Mouse (Mus musculus) T-helper 2 cell (primary cell): ENCODE measurements around the gene Zfp61.
"Not testable (repeated sequence)": the region's sequence is repeated elsewhere in the genome, so short reads cannot be mapped to it uniquely, and the experiment has no call there.

ENCODE experiments used
- in situ Hi-C: fragments of 300-600 bp; cut with MboI, MseI; formaldehyde crosslinking; loops from one replicate; pipeline ENCODE4 v1.15.1; 2025; ENCODE audit warnings: high pct_unique_total_duplicates

Gene Zfp61

DNA sequence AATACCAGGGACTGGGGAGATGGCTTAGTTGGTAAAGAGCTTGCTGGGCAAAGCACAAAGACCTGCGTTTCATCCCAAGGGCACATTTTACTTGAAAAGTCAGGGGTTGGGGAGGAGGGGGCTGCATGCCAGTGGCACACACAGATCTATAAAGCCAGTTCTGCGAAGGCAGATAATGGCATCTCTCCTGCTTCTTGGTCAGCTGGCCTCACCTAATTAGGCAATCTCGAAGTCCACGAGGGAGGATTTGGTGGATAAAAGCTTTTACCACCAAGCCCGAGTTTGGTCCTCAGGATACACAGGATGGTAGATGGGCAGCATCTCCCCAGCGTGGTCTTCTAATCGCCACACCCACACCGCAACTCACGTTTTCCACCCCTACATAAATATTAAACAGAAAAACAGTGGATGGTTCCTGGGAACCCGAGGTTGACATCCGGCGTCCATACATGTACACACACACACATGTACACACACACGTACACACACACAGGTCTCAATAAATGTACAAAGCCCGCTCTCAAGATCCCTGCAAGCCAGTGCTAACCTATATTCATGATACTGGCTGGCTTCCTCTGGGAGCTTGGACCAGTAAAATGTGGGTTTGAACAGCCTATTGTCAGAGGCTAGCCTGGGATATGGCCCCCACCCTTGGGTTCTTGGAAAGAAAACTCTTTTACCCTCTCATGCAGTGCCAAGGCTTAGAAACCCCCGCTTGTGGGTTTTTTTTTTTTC, 3.5 kb downstream of the Zfp61 start:
- in situ Hi-C loops = loop anchor here (10.0 kb wide), 1 partner anchor 333 kb away; no protein-coding TSS in a partner anchor

- in situ Hi-C loops = loop anchor here (10.0 kb wide), 1 partner anchor 332 kb away; no protein-coding TSS in a partner anchor
Measured at GRCm38 (mm10) chr7:24296386-24296785, 4.6 kb downstream of the Zfp61 start.

DNA sequence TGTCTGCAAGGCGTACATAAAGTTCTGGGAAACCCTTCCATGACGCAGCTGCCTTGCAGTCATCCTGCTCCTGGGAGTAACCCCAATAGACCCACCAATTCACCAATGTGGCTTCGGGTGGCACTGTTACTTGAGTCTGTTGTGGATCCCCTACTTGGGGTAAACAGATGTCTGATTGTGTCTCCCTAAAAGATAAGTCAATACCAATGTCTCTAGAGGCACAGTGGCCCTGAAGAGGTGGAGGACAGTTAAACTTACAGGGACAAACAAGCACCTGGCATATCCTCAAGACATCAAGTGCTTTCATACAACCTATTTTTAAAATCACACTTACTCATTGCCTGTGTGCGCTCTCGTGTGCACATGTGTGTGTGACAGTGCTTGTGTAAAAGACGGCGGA, 5.7 kb downstream of the Zfp61 start:
- in situ Hi-C loops = loop anchor here (10.0 kb wide), 1 partner anchor 331 kb away; no protein-coding TSS in a partner anchor

DNA sequence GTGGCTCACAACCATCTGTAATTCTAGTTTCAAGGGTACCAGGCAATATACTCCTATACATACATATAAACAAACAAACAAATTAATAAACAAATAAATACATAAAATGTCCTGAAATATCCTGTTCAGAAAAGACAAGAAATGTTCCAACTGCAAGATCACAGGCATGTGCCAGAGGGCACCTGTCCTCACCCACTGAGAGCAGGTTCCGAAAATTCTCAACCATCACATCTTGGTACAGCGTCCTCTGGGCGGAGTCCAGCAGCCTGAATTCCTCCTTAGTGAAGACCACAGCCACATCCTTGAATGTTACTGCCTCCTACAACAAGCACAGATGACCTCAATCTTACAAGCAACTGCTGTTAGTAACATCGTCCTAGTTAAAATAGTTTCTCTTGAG, 6.3 kb downstream of the Zfp61 start:
- in situ Hi-C loops = loop anchor here (10.0 kb wide), 1 partner anchor 330 kb away; no protein-coding TSS in a partner anchor

- in situ Hi-C loops = loop anchor here (10.0 kb wide), 1 partner anchor 328 kb away; no protein-coding TSS in a partner anchor
Measured at GRCm38 (mm10) chr7:24293061-24293851, 7.8 kb downstream of the Zfp61 start.

DNA sequence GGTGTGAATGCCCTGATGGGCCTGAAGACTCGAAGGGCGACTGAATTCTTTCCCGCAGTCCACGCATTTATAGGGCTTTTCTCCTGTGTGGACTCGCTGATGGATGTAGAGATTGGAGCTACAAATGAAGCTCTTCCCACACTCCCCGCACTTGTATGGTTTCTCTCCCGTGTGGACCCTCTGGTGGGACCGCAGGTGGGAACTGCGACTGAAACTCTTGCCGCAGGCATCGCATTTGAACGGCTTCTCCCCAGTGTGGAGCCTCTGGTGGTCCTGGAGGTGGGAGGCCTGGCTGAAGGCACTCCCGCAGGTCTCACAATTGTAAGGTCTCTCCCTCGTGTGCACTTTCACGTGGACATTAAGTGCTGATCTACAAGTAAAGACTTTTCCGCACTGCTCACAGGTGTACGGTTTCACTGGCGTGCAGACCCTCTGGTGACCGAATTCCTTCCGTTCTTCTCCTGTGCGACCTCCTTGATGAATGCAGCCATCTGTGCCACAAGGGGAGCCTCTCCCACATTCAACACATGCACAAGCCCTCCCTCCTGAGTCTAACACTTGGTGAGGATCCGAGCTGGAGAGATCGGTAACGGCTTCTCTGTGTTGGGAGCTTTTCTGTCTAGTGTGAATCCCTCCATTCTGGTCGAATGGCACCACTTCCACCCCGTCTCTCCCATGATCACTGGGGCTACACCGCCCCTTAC, 9.5 kb downstream of the Zfp61 start:
- in situ Hi-C loops = loop anchor here (10.0 kb wide), 1 partner anchor 327 kb away; no protein-coding TSS in a partner anchor

DNA sequence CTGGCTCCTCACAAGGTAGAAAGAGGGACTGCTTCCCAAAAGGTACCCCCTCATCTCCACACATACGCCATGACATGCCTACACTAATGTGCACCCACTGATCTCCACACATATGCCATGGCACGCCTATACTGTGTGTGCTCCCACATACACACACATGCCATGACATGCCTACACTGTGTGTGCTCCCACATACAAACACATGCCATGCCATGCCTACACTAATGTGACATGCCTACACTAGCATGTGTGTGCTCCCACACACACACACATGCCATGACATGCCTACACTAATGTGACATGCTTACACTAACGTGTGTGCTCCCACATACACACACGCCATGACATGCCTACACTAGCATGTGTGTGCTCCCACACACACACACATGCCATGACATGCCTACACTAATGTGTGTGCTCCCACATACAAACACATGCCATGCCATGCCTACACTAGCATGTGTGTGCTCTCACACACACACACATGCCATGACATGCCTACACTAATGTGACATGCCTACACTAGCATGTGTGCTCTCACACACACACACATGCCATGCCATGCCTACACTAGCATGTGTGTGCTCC, 10.8 kb downstream of the Zfp61 start:
- in situ Hi-C loops = loop anchor here (10.0 kb wide), 1 partner anchor 325 kb away; no protein-coding TSS in a partner anchor

DNA sequence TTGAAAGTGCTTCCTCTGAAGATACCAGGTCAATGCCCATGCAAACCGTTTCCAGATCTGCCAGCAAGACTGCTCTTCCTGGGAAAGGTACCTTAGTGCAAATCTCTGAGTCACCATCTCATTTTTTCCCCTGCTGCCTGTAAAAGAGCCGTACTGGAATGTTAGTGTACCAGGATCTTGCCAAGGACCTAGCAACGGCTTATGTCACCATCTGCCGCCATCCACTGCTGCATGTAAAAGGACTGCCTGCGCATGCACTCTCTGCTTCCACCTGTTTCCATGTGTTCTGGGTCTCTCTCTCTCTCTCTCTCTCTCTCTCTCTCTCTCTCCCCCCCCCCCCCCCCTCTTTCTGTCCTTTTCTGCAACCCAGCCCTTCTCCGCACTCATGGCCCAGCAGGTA, 12.5 kb downstream of the Zfp61 start:
- in situ Hi-C loops = loop anchor here (10.0 kb wide), 1 partner anchor 134 kb away; no protein-coding TSS in a partner anchor

DNA sequence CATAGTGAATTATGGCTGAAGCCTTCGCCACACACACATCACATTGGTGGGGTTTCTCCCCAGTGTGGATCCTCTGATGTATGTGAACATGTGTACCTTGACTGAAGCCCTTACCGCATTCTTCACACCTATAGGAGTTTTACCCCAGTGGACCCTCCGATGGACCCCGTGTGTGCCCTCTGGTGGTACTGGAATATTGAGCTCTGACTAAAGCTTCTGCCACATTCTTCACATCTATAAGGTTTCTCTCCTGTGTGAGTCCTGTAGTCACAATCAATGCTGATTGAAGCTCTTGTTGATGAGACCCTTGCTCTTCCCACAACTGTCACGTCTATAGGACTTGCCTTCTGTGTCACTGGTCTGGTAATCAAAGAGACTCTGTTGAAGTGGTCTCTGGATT, 13.4 kb downstream of the Zfp61 start:
- in situ Hi-C loops = loop anchor here (10.0 kb wide), 1 partner anchor 133 kb away; no protein-coding TSS in a partner anchor

GRCm38 (mm10) chr7:24286916-24287315, 14.1 kb downstream of the Zfp61 start:
- in situ Hi-C loops = loop anchor here (10.0 kb wide), 1 partner anchor 132 kb away; no protein-coding TSS in a partner anchor

DNA sequence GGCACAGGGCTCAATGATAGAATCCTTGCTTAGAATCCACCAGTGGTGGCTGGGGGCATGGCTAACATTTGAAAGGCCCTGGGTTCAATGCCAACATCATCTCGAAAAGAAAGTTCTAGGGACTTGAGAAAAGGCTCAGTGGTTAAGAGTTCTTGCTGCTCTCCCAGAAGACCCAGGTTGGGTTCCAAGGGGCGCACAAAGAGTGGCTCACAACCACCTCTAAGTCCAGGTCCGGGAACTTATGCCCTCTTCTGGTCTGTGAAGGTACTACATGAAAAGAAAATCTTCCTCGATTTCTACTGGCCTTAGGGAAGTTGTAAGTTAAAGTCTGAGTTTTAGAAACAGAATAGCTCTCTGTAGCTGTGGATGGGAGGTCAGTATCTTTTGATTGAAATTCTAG, 14.9 kb downstream of the Zfp61 start:
- in situ Hi-C loops = loop anchor here (10.0 kb wide), 1 partner anchor 131 kb away; no protein-coding TSS in a partner anchor

DNA sequence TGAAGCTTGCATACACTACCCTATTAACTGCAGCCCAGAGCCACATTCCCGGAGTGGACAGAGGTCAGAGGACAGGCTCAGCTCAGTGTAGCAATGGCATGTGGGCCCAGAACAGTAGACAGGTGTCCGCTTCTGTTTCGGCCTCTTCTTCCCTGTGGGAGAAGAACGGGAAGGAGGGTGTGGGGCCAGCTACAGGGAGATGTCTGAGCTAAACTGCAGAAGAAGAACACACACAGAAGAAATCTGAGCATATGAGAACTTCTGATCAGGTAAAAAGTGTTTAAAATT, 20.2 kb downstream of the Zfp61 start:
- in situ Hi-C loops = loop anchor here (10.0 kb wide), 1 partner anchor 126 kb away; no protein-coding TSS in a partner anchor

DNA sequence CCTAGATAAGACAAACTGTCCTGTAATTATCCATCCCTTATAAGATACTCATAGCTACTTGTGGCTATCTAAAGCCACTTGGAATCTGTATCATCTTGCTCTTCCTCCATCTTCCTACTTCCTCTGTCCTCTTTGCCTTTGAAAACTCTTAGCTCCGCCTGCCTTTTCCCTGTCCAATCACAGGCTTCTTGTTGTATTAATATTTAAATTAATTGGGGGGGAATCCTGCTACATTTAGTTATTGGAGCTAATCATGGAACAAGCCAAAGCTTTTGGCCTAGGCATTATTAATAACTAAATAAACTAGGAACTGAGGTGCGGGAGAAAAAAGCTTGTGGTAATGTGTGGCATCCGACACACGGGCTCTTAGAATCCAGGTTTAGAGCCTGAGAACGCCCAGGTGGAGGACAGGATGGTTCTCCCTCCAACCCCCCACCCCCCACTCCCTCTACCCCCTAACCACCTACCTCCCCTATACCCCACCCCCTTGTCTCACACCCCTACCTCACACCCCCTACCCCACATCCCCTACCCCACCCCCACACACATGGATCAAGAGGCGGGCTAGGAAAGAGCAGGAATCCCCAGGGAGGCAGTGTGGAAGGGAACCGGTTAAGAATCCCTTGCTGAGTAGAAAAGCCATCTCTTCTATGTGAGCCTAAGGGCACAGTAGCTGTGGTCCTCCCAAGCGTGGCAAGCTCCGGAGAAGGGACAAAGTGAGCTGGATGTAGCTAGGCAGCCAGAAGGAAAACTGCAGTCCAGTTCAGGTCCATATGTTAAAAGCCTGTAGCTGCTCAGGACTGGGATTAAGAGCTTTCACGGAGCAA, 20.8 kb downstream of the Zfp61 start:
- in situ Hi-C loops = loop anchor here (10.0 kb wide), 1 partner anchor 125 kb away; no protein-coding TSS in a partner anchor

- in situ Hi-C loops = not testable (repeated sequence)
Measured at GRCm38 (mm10) chr7:24278771-24279170, 22.3 kb downstream of the Zfp61 start.

GRCm38 (mm10) chr7:24274456-24274855, 26.6 kb downstream of the Zfp61 start:
- in situ Hi-C loops = no loop called here

- in situ Hi-C loops = no loop called here
Measured at GRCm38 (mm10) chr7:24271191-24271590, 29.8 kb downstream of the Zfp61 start.

DNA sequence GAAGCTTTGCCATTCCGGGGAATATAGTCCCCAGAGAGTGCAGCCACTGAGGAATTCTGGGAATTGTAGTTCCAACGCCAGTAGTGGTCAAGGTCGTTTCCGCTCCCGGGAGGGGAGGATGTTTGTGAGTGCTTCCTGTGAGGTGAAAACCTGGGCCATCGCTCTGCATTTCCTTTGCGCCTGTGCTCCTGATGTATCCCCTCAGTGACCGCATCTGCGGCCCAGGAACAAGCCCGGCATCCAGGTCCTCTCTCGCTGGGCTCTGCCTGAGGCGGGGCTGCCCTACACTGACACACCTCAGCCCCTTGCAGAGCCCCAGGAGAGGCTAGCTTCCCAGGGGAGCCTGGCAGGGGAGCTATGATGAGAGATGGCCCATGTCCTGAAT, 30.8 kb downstream of the Zfp61 start, which contains the start of gene Zfp93:
Zfp93 (plus strand) TSS at position 133 of the 385 bp plus-strand sequence.
- in situ Hi-C loops = no loop called here

GRCm38 (mm10) chr7:24269667-24270287, 31.3 kb downstream of the Zfp61 start:
- in situ Hi-C loops = no loop called here

DNA sequence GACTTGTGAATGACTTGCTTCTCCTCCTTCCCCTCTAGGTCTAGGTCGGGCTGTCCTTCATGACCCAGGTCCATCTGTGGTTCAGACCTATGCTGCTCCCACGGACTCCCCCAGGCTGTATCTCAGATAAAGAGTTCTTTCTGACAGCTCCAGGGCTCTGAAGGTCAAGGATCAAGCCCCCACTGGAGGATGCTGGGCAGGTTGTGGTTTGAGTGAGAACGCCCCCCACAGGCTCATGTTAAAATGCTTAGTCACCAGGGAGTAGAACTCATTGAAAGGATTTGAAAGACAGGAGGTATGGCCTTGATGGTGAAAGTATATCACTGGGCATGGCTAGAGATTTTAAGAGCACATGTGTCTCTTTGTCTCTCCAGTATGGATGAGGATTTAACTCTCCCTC, 31.8 kb downstream of the Zfp61 start:
- in situ Hi-C loops = no loop called here
